Mouse (Mus musculus): ENCODE measurements around the gene Meioc.
A peak's percentile ranks its signal among the peaks of the same experiment; 100 is the strongest.
"Not testable (repeated sequence)": the region's sequence is repeated elsewhere in the genome, so short reads cannot be mapped to it uniquely, and the experiment has no call there.

Meioc gene

DNA sequence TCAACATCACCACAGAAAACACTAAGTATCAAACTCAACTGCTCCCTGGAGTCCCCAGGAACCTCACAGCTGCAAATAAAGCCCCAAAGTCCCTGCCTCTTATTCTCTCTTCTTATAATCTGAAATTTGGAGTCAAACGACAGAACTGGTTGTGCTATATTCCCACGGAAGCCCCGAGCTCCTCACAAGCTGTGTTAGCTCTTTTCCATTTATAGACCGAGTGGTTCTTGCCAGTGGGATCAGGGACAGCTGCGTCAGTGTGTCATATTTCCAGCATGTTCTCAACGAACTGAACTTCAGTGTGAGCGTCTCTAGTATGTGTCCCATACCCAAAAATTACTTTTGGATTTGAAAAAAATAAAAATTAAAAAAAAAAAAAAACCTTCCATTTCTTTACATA is 31.8 kb downstream of the Meioc start:
- DNase-seq = no peak

DNA sequence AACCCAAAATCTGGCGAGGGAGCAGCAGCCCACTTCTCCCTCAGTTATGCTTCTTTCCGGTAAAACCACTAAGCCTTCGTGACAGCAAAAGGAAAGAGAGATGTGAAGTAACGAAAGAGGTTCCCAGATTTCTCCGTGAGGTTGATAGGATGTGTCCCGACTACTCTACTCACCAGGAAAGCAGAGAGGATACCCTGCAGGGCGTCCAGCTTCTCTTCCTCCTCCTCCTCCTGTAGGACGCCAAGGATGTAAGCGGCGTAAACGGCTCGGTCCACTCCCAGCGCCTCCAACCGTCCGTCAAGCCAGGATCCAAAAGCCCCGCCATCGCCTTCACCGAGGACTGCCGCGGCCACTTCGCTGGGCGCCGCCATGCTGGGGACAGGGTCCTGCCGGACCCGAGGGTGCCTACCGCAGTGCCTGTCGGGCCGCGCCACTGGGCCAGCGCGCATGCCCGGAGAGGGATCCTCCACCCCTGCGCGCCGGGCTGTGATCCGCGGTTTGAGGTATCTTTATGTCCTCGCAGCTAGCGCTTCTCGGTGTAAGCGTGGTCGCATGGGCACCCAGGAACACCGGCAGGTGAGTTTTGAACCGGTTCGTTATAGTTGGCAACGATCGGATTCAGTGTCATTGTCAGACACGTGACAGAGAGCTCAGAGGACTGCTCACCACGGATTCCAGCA is 34.0 kb downstream of the Meioc start, which contains the start of gene Ccdc43:
TSS of gene Ccdc43 (minus strand) at position 445 of the 680 bp plus-strand sequence.
- DNase-seq = peak; percentile 92

DNA sequence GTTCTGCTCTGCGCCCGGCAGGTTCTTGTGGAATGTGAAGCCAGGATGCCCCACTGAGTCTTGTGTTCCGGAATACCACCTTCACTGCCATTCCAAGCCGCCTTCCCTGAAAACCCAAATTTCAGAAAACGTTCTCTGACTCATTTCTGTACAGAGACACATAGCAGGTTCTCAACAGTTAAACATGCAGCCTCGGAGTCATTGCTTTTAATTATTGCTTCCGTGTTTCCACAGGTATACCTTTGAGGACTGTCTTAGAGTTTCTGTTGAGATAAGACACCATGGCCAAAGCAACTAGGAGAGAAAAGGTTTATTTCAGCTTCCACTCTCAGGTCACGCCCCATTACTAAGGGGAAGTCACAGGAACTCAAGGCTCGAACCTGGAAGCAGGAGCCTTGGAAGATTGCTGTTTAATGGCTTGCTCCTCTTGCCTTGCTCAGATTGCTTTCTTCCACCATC is 34.5 kb downstream of the Meioc start:
- DNase-seq = no peak

DNA sequence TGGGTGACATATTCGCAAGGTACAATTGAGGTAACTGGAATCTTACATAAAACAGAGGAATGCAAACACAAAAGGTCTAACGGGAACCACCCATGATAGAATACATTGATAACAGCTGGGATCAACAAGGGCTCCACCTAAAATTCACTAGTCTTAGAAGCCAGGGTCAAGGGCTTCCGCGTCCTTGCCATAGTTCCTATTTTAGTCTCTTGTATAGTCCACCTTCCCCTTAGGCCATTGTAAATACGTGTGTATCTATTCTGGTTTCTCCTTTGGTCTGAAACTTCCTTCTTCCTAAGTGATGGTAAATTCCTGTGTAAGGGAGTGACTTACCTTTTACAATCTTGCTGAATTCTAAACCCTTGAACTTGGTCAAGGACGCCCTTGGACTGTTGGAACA is 38.7 kb downstream of the Meioc start:
- DNase-seq = not testable (repeated sequence)

DNA sequence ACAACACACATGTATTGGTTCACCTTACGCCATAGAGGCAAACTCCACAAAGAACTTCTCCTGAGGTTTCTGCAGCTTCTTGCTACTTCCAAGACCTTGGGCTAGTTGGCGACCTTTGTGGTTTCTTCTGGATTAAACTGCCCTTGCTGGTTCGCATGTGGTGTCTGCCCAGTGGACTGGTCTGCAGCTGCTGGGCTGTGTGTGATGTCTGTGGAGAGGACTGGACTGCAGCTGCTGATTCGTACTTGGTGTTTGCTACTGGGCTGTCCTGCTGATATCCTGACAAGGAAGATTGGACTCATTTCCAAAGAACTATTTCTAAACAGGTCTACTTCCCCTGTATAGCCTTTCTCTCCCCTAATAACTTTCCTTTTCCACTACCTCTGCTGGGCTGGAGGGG is 48.9 kb downstream of the Meioc start:
- no peak for DNase-seq

DNA sequence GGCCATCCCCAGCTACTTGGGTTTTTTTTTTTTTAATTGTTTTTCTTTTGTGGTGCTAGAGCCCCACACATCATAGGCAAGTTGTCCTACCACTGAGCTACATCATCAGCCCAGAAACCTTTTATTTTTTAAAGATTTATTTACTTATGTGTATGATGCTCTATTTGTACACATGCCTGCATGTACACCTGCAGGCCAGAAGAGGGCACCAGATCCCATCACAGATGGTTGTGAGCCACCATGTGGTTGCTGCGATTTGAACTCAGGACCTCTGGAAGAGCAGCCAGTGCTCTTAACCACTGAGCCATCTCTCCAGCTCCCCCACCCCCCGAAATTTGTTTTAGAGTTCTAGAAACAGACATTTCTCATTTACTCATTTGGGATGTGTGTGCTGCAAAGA is 51.1 kb downstream of the Meioc start:
- DNase-seq = not testable (repeated sequence)

DNA sequence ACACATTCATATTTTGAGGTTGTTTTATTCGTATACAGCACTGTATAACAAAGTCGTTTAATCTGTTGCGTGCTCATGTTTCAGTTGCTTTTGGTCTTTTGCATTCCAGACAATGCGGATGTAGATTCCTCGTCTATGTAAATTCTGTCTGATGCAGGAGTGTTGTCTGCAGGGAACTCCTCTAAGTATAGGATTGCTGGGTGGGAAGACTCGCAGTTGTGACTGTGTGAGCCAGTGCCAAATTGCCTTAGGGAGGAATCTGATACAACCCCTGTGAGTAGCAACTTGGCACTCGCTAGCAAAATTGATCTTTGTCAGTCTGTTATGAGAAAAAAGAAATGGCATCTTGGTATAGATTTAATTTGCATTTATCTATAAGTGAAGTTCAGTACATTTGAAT is 52.6 kb downstream of the Meioc start:
- DNase-seq = no peak

DNA sequence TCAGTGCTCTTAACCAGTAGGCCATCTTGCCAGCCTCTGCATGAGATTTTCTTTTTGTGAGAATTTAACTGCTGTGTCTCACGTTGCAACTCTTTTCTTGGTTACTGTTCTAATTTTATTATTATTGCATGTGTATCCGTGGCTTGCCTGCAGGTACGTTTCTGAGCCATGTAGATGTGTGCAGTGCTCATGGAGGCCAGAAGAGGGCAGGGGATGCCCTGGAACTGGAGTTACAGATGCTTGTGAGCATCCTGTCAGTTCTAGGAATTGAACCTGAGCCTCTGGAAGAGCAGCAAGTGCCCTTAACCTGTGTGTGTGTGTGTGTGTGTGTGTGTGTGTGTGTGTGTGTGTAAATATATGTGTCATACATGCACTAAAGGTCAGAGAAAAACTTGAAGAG is 62.1 kb downstream of the Meioc start:
- peak; percentile 32 for DNase-seq

DNA sequence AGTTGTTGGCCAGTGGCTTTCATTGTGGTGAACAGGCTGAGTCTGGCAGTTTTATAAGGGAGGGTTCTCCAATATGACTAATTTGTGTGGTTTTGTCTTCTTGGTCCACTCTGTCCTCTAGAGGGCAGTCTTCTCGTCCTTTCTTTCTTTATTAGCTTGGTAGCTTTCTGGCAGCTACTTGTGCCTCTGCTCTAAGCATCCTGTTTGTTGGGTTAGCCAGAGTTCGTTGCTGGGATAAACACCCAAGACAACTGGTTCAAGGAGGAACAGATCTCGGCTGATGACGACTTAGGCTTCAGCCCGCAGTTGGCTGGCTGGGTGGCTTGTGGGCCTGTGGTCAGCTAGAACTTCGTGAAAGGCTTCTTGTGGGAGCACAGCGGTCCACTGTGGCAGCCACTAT is 65.1 kb downstream of the Meioc start:
- peak; percentile 34 for DNase-seq

DNA sequence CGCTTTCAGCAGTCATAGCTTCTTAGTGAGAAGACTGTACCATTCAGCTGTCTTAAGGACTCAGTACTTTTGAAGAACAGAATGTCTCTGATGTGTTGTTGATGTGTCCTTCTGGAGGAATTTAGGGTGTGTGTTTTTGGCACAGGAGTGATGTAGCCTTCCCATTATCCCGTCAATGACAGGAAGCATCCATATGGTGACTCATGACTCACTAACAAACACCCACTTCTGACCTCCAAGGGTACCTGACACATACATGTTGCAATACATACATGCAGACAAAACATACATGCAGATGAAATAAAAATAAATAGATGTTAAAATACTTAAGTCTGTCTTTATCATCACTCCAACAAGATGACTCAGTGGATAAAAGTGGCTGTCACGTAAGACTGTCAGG is 66.3 kb downstream of the Meioc start:
- DNase-seq = no peak

DNA sequence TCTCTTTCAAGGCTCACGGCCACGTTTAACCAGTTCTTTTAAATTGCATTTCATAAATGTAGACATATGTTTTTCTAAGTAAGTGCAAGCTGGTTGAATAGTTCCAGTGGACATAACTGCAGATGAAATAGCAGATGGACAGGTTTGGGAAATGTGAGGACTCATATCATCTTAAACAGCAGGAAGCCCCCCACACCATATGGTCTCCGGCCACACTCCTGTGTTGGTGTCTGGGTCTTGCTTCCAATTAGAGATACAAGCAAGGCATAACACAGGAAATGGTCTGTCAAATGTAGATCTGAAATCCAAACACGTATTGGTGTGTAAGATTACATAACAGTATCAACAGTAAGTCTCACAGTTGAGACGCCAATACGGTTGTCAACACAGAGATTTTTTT is 67.8 kb downstream of the Meioc start:
- DNase-seq = no peak

Measured in kidney, postnatal 10 days (tissue).